Mouse (Mus musculus) embryonic facial prominence, embryonic 14.5 days (tissue): ENCODE data around the gene Rasip1. TPM values are rescaled to one million over a fixed set of nuclear protein-coding genes. Genes with fewer than 3 reads are reported as not detected.

Experiments
- ATAC-seq: fragments of 200-750 bp; cut with Nextera tagmentation; 2 replicates; pipeline ENCODE4 v1.8.0; 2017; ENCODE audit warnings: low read depth, moderate number of reproducible peaks, moderate TSS enrichment
- DNase-seq: peaks from one replicate; pipeline ENCODE4 v3.0.0-alpha.2; 2015; ENCODE audit warnings: low spot score
- H3K27ac ChIP-seq: fragments of 300-500 bp; sonication (generic); replicated peaks from 2 replicates; pipeline ENCODE4 v1.5.1; 2014; ENCODE audit warnings: low read depth, mild to moderate bottlenecking, low read length, moderate library complexity
- H3K27me3 ChIP-seq: fragments of 300-500 bp; sonication (generic); replicated peaks from 2 replicates; pipeline ENCODE4 v1.6.1; 2014; ENCODE audit warnings: low read length; ENCODE audit not compliant: control insufficient read depth, insufficient read depth
- H3K36me3 ChIP-seq: fragments of 300-500 bp; sonication (generic); 2 replicates; pipeline ENCODE4 v1.6.1; 2014; ENCODE audit warnings: low read length, mixed read lengths; ENCODE audit not compliant: control insufficient read depth, insufficient read depth
- H3K4me1 ChIP-seq: fragments of 300-500 bp; sonication (generic); 2 replicates; pipeline ENCODE4 v1.6.1; 2014; ENCODE audit warnings: antibody characterized with exemption, low read length; ENCODE audit not compliant: control insufficient read depth, insufficient read depth
- H3K4me2 ChIP-seq: fragments of 300-500 bp; sonication (generic); 2 replicates; pipeline ENCODE4 v1.6.1; 2014; ENCODE audit warnings: low read depth, mild to moderate bottlenecking, low read length, moderate library complexity, mixed read lengths
- H3K4me3 ChIP-seq: fragments of 300-500 bp; sonication (generic); 2 replicates; pipeline ENCODE4 v1.5.1; 2014; ENCODE audit warnings: low read depth, mild to moderate bottlenecking, low read length
- H3K9ac ChIP-seq: fragments of 300-500 bp; sonication (generic); 2 replicates; pipeline ENCODE4 v1.6.1; 2014; ENCODE audit warnings: low read depth, mild to moderate bottlenecking, low read length, moderate library complexity, mixed read lengths
- H3K9me3 ChIP-seq: fragments of 300-500 bp; sonication (generic); 2 replicates; pipeline ENCODE4 v1.6.1; 2016; ENCODE audit warnings: low read length; ENCODE audit not compliant: control insufficient read depth
- whole genome bisulfite sequencing: fragments of 180-500 bp; shearing (Covaris S2); extraction: QIAGEN DNeasy Blood & Tissue Kit; methylation state at CpG from one replicate; pipeline ENCODE4 v1.1.7; 2014; 5-methylcytosine and 5-hydroxymethylcytosine counted together
- polyA plus RNA-seq: library from polyadenylated mRNA; unstranded; fragments of >200 nt; fragmentation: Nextera tagmentation; extraction: Ambion mirVana; gene quantifications from 2 replicates; pipeline ENCODE4 v1.2.1, GENCODE M21; 2014

The Rasip1 gene
- polyA plus RNA-seq, 1 experiment from 2014 or later: 11.1 TPM

GRCm38 (mm10) chr7:45682144-45683126 is 55.1 kb downstream of the Rasip1 start:
- no peak overlapping the region for H3K4me3 ChIP-seq
- H3K27ac ChIP-seq: no peak overlapping the region; the same call in 1 of the 2 replicates
- H3K36me3 ChIP-seq: no peaks in the 10 kb centered on the region
- peak overlapping the region; percentile 35 for H3K4me2 ChIP-seq
- DNase-seq (peak; percentile 93), ATAC-seq (peak; percentile 86)
- no peaks in the 10 kb centered on the region for H3K27me3 ChIP-seq
- WGBS: 32% methylated on average over 13 of the region's 14 CpGs
- no peaks in the 10 kb centered on the region for H3K9me3 ChIP-seq
- H3K9ac ChIP-seq: peak overlapping the region; percentile 45
- H3K4me1 ChIP-seq: peaks cover 28% of the 10 kb centered on the region

DNA sequence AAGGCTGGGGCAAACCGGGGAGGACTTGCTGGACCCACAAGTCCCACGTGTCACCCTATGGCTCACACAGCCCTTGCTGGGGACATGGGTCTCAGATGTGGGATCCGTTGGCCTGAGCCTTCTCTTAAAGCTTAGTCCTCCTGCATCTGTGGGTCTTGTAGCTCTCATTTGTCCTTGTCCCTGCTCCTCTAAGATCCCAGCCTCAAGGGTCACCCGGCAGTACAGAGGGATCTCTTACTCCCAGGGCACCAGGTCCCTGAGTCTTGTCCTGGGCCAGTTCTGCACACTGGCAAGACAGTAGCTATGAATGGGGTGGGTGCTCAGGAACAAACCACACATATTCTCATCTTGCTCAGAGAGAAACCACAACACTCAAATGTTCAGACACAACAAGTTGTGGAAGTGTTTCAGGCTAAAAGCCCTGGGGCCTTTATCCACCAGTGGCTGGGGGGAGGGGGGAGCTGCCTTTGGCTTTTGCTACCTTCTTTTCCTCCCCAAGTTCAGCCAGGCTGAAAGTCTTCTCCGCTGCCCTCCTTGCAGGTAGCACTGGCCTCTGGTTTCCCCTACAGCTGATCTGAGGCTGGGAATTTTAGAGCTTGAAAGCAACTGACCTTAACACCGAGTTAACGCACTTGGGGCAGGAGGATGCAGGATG is 56.2 kb downstream of the Rasip1 start, which contains the start of gene Ntn5:
Gene Ntn5 (plus strand): TSS at position 627 of the 655 bp plus-strand sequence.
- Histone ChIP-seq H3K9me3 (no peaks in the 10 kb centered on the region), H3K4me1 (peaks cover 28% of the 10 kb centered on the region), H3K27ac (no peak within 1 kb of the TSS), H3K36me3 (no peaks in the 10 kb centered on the region), H3K4me2 (peak within 1 kb of the TSS; percentile 32), H3K27me3 (no peaks in the 10 kb centered on the region), H3K4me3 (no peak within 1 kb of the TSS), H3K9ac (peak within 1 kb of the TSS; percentile 42; the same call in 1 of the 2 replicates)
- WGBS: 75% methylated on average over 7 of the region's 7 CpGs
- no peak for ATAC-seq
- DNase-seq: no peak

- DNase-seq: peak; percentile 52
- 21% methylated on average over 10 of the region's 10 CpGs for WGBS
- Histone ChIP-seq H3K27ac (peak overlapping the region; percentile 58; the same call in 1 of the 2 replicates), H3K4me1 (peaks cover 28% of the 10 kb centered on the region), H3K9me3 (no peaks in the 10 kb centered on the region), H3K36me3 (no peaks in the 10 kb centered on the region), H3K4me3 (peak overlapping the region; percentile 15; the same call in 1 of the 2 replicates), H3K4me2 (peak overlapping the region; percentile 32), H3K27me3 (no peaks in the 10 kb centered on the region), H3K9ac (peak overlapping the region; percentile 42; the same call in 1 of the 2 replicates)
- ATAC-seq: no peak
Measured at GRCm38 (mm10) chr7:45685811-45686210, 58.5 kb downstream of the Rasip1 start.

DNA sequence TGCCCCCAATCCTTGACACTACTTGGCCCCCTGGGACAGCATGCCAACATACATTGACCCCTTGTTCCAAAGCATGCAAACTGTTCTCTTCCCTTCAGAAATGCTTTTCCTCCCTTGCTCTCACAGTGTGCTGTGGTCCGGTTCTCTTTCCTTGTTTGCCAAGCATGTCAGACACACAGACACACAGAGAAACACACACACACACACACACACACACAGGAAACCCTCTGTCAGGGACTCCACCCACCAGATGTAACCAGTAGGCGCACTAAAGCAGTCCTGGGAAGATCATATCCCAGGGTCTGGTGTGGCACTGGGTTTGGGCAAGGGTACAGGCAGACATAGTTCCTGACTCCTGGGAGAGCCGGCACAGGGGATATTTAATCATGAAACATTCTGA is 59.6 kb downstream of the Rasip1 start:
- H3K9ac ChIP-seq: peak overlapping the region; percentile 30; the same call in 1 of the 2 replicates
- ATAC-seq: no peak
- H3K4me1 ChIP-seq: peaks cover 28% of the 10 kb centered on the region
- H3K27me3 ChIP-seq: no peaks in the 10 kb centered on the region
- no peaks in the 10 kb centered on the region for H3K36me3 ChIP-seq
- no peak for DNase-seq
- H3K4me3 ChIP-seq: no peak overlapping the region
- no peak overlapping the region for H3K27ac ChIP-seq
- 59% methylated on average over 3 of the region's 3 CpGs for WGBS
- H3K9me3 ChIP-seq: no peaks in the 10 kb centered on the region
- H3K4me2 ChIP-seq: no peak overlapping the region

Other genes starting within 250 kb of the Rasip1 start
- gene Snrnp70, start 231.7 kb upstream of the Rasip1 start, polyA plus RNA-seq: 56.5 and 61.1 TPM in 2 replicates
- gene Kcna7, start 221.8 kb upstream of the Rasip1 start, polyA plus RNA-seq: 0.24 TPM in 1 of 2 replicates, not detected in the other
- gene Ntf5, start 213.8 kb upstream of the Rasip1 start, polyA plus RNA-seq: 3.0 and 3.1 TPM in 2 replicates
- gene Lhb, start 206.7 kb upstream of the Rasip1 start, polyA plus RNA-seq: 1.4 TPM in 1 of 2 replicates, not detected in the other
- gene Gys1, start 192.6 kb upstream of the Rasip1 start, polyA plus RNA-seq: 39.3 TPM in 2 replicates
- 123 and 127 TPM in 2 replicates for gene Ruvbl2, start 189.4 kb upstream of the Rasip1 start, polyA plus RNA-seq
- 4,260 and 4,697 TPM in 2 replicates for gene Ftl1, start 167.6 kb upstream of the Rasip1 start, polyA plus RNA-seq
- gene Bax, start 160.6 kb upstream of the Rasip1 start, polyA plus RNA-seq: 120 and 132 TPM in 2 replicates
- 1.2 and 1.5 TPM in 2 replicates for gene Tulp2, start 145.6 kb upstream of the Rasip1 start, polyA plus RNA-seq
- not detected in 2 replicates for gene Gm45808, start 140.7 kb upstream of the Rasip1 start, polyA plus RNA-seq
- gene Dhdh, start 138.7 kb upstream of the Rasip1 start, polyA plus RNA-seq: 2.5 and 3.2 TPM in 2 replicates
- 209 and 236 TPM in 2 replicates for gene Nucb1, start 117.1 kb upstream of the Rasip1 start, polyA plus RNA-seq
- 20.7 and 21.9 TPM in 2 replicates for gene Ppp1r15a, start 101.2 kb upstream of the Rasip1 start, polyA plus RNA-seq
- gene Plekha4, start 101.2 kb upstream of the Rasip1 start, polyA plus RNA-seq: 6.8 and 7.3 TPM in 2 replicates
- 0.77 and 1.0 TPM in 2 replicates for gene Hsd17b14, start 72.6 kb upstream of the Rasip1 start, polyA plus RNA-seq
- gene Bcat2, start 57.3 kb upstream of the Rasip1 start, polyA plus RNA-seq: 50.1 and 51.0 TPM in 2 replicates
- 0.45 and 1.0 TPM in 2 replicates for gene Fgf21, start 12.0 kb upstream of the Rasip1 start, polyA plus RNA-seq
- 1.3 and 2.1 TPM in 2 replicates for gene Fut1, start 10.2 kb upstream of the Rasip1 start, polyA plus RNA-seq
- gene Izumo1, start 5.7 kb upstream of the Rasip1 start, polyA plus RNA-seq: 0.19 and 0.30 TPM in 2 replicates
- 23.3 and 28.8 TPM in 2 replicates for gene Mamstr, start 12.5 kb downstream of the Rasip1 start, polyA plus RNA-seq
- gene Fut2, start 38.9 kb downstream of the Rasip1 start, polyA plus RNA-seq: 1.9 and 2.2 TPM in 2 replicates
- gene Ntn5, start 56.5 kb downstream of the Rasip1 start, polyA plus RNA-seq: 3.4 and 3.7 TPM in 2 replicates
- gene Sec1, start 66.9 kb downstream of the Rasip1 start, polyA plus RNA-seq: 2.1 and 2.5 TPM in 2 replicates
- 7.9 and 8.9 TPM in 2 replicates for gene Car11, start 72.4 kb downstream of the Rasip1 start, polyA plus RNA-seq
- 3.4 and 4.7 TPM in 2 replicates for gene Dbp, start 77.6 kb downstream of the Rasip1 start, polyA plus RNA-seq
- gene Rpl18, start 88.0 kb downstream of the Rasip1 start, polyA plus RNA-seq: 1,174 and 1,204 TPM in 2 replicates
- 24.0 and 25.6 TPM in 2 replicates for gene Sphk2, start 90.5 kb downstream of the Rasip1 start, polyA plus RNA-seq
- gene Fam83e, start 93.7 kb downstream of the Rasip1 start, polyA plus RNA-seq: 0.36 and 0.39 TPM in 2 replicates
- gene Spaca4, start 98.3 kb downstream of the Rasip1 start, polyA plus RNA-seq: not detected in 2 replicates
- gene Lmtk3, start 156.2 kb downstream of the Rasip1 start, polyA plus RNA-seq: 0.67 and 1.5 TPM in 2 replicates
- 14.2 and 16.3 TPM in 2 replicates for gene Sult2b1, start 157.2 kb downstream of the Rasip1 start, polyA plus RNA-seq
- 96.4 and 106 TPM in 2 replicates for gene Cyth2, start 187.1 kb downstream of the Rasip1 start, polyA plus RNA-seq
- 1.4 and 2.2 TPM in 2 replicates for gene Kcnj14, start 197.3 kb downstream of the Rasip1 start, polyA plus RNA-seq
- 53.9 and 60.5 TPM in 2 replicates for gene Grwd1, start 203.5 kb downstream of the Rasip1 start, polyA plus RNA-seq
- 147 and 155 TPM in 2 replicates for gene Kdelr1, start 245.3 kb downstream of the Rasip1 start, polyA plus RNA-seq